Mouse (Mus musculus): ENCODE data around the gene Col23a1. TPM values are rescaled to one million over a fixed set of nuclear protein-coding genes. Genes with fewer than 3 reads are reported as not detected.

The Col23a1 gene
- polyA plus RNA-seq, 1 experiment from 2014 or later, result 4.4 TPM

Other genes starting within 250 kb of the Col23a1 start
- not detected in 2 replicates for gene Olfr1375, start 241.8 kb upstream of the Col23a1 start, polyA plus RNA-seq (2015; fragmentation: Nextera tagmentation; extraction: Ambion mirVana)
- 13.2 TPM in 2 replicates for gene Zfp354a, start 230.7 kb upstream of the Col23a1 start, polyA plus RNA-seq (2015; fragmentation: Nextera tagmentation; extraction: Ambion mirVana)
- not detected in 2 replicates for gene Gm12569, start 69.4 kb upstream of the Col23a1 start, polyA plus RNA-seq (2015; fragmentation: Nextera tagmentation; extraction: Ambion mirVana)
- gene Clk4, start 28.2 kb upstream of the Col23a1 start, polyA plus RNA-seq (2015; fragmentation: Nextera tagmentation; extraction: Ambion mirVana), result 113 and 121 TPM in 2 replicates
- 0.24 and 0.30 TPM in 2 replicates for gene BC049762, start 26.9 kb upstream of the Col23a1 start, polyA plus RNA-seq (2015; fragmentation: Nextera tagmentation; extraction: Ambion mirVana)

Measured in hindbrain, embryonic 16.5 days (tissue).